Mouse (Mus musculus) midbrain, postnatal 0 days (tissue): ENCODE results near the gene Atl1. TPM values are rescaled to one million over a fixed set of nuclear protein-coding genes. Genes with fewer than 3 reads are reported as not detected.

Experiments used
- ATAC-seq: fragments of 200-750 bp; cut with Nextera tagmentation; 2 replicates; pipeline ENCODE4 v1.8.0; 2017; ENCODE audit warnings: moderate number of reproducible peaks, mild to moderate bottlenecking, moderate TSS enrichment, moderate library complexity; ENCODE audit not compliant: low FRiP score
- DNase-seq: peaks from one replicate; pipeline ENCODE4 v3.0.0-alpha.2; 2015; ENCODE audit warnings: low spot score
- H3K27ac ChIP-seq: fragments of 300-500 bp; sonication (generic); 2 replicates; pipeline ENCODE4 v1.5.1; 2014; ENCODE audit warnings: low read depth, mild to moderate bottlenecking, low read length, mixed read lengths
- H3K27me3 ChIP-seq: fragments of 300-500 bp; sonication (generic); 2 replicates; pipeline ENCODE4 v1.6.1; 2014; ENCODE audit warnings: low read length, control low read depth, mixed read lengths; ENCODE audit not compliant: insufficient read depth
- H3K36me3 ChIP-seq: fragments of 300-500 bp; sonication (generic); 2 replicates; pipeline ENCODE4 v1.6.1; 2014; ENCODE audit warnings: low read length, control low read depth, mixed read lengths; ENCODE audit not compliant: insufficient read depth
- H3K4me1 ChIP-seq: fragments of 300-500 bp; sonication (generic); 2 replicates; pipeline ENCODE4 v1.6.1; 2014; ENCODE audit warnings: mild to moderate bottlenecking, control low read depth, antibody characterized with exemption, low read length, mixed read lengths; ENCODE audit not compliant: insufficient read depth
- H3K4me2 ChIP-seq: fragments of 300-500 bp; sonication (generic); 2 replicates; pipeline ENCODE4 v1.6.1; 2014; ENCODE audit warnings: low read depth, mild to moderate bottlenecking, low read length, mixed read lengths; ENCODE audit not compliant: poor library complexity, severe bottlenecking
- H3K4me3 ChIP-seq: fragments of 300-500 bp; sonication (generic); 2 replicates; pipeline ENCODE4 v1.5.1; 2014; ENCODE audit warnings: low read depth, mild to moderate bottlenecking, low read length, moderate library complexity
- H3K9ac ChIP-seq: fragments of 300-500 bp; sonication (generic); replicated peaks from 2 replicates; pipeline ENCODE4 v1.6.1; 2014; ENCODE audit warnings: mild to moderate bottlenecking, low read length, moderate library complexity, mixed read lengths; ENCODE audit not compliant: poor library complexity, severe bottlenecking
- H3K9me3 ChIP-seq: fragments of 300-500 bp; sonication (generic); 2 replicates; pipeline ENCODE4 v1.6.1; 2016; ENCODE audit warnings: low read length, control low read depth
- CTCF ChIP-seq: IDR thresholded peaks from 2 replicates; pipeline ENCODE4 v1.5.1; 2016; ENCODE audit warnings: antibody characterized with exemption, mild to moderate bottlenecking
- WGBS: fragments of 180-500 bp; shearing (Covaris S2); extraction: QIAGEN DNeasy Blood & Tissue Kit; methylation state at CpG from one replicate; pipeline ENCODE4 v1.1.7; 2014; 5-methylcytosine and 5-hydroxymethylcytosine counted together
- polyA plus RNA-seq: library from polyadenylated mRNA; unstranded; fragments of >200 nt; fragmentation: Nextera tagmentation; extraction: Ambion mirVana; gene quantifications from 2 replicates; pipeline ENCODE4 v1.2.1, GENCODE M21; 2015
- total RNA-seq: library from RNA; depleted of rRNA; stranded (reverse); fragments of >200 nt; gene quantifications from 2 replicates; pipeline ENCODE4 v1.2.3, GENCODE M21; 2014

The Atl1 gene
- total and polyA plus RNA-seq, 2 experiments from 2014 or later = 121 to 179 TPM

- ATAC-seq = no peak
- H3K4me2 ChIP-seq = no peak overlapping the region
- H3K27ac ChIP-seq = no peak overlapping the region
- H3K9me3 ChIP-seq = no peaks in the 10 kb centered on the region
- 69% methylated on average over 4 of the region's 4 CpGs for WGBS
- peaks cover 49% of the 10 kb centered on the region for H3K36me3 ChIP-seq
- H3K27me3 ChIP-seq = no peaks in the 10 kb centered on the region
- H3K4me3 ChIP-seq = no peak overlapping the region
- no peak overlapping the region for H3K9ac ChIP-seq
- no peaks in the 10 kb centered on the region for H3K4me1 ChIP-seq
- peak; percentile 53 for DNase-seq
- TF ChIP-seq CTCF = peak; percentile 70
Measured at GRCm38 (mm10) chr12:69962468-69962867, 70.1 kb downstream of the Atl1 start.

GRCm38 (mm10) chr12:69963141-69963540 lies 70.7 kb downstream of the Atl1 start:
- H3K4me3 ChIP-seq = no peak overlapping the region
- no peak overlapping the region for H3K4me2 ChIP-seq
- H3K9ac ChIP-seq = no peak overlapping the region
- H3K9me3 ChIP-seq = no peaks in the 10 kb centered on the region
- no peak for TF ChIP-seq CTCF
- no peak overlapping the region for H3K27ac ChIP-seq
- peaks cover 49% of the 10 kb centered on the region for H3K36me3 ChIP-seq
- 94% methylated on average over 6 of the region's 6 CpGs for WGBS
- no peak for DNase-seq
- H3K27me3 ChIP-seq = no peaks in the 10 kb centered on the region
- ATAC-seq = no peak
- no peaks in the 10 kb centered on the region for H3K4me1 ChIP-seq

GRCm38 (mm10) chr12:69965644-69966043 lies 73.2 kb downstream of the Atl1 start:
- no peak for DNase-seq
- H3K36me3 ChIP-seq = peaks cover 34% of the 10 kb centered on the region
- 89% methylated on average over 3 of the region's 3 CpGs for WGBS
- H3K9ac ChIP-seq = no peak overlapping the region
- no peak for TF ChIP-seq CTCF
- H3K9me3 ChIP-seq = no peaks in the 10 kb centered on the region
- no peak overlapping the region for H3K4me3 ChIP-seq
- H3K27me3 ChIP-seq = no peaks in the 10 kb centered on the region
- H3K4me1 ChIP-seq = no peaks in the 10 kb centered on the region
- H3K27ac ChIP-seq = no peak overlapping the region
- no peak for ATAC-seq
- H3K4me2 ChIP-seq = no peak overlapping the region

GRCm38 (mm10) chr12:69966071-69966470 lies 73.7 kb downstream of the Atl1 start:
- no peaks in the 10 kb centered on the region for H3K4me1 ChIP-seq
- no peaks in the 10 kb centered on the region for H3K27me3 ChIP-seq
- H3K27ac ChIP-seq = no peak overlapping the region
- H3K9me3 ChIP-seq = no peaks in the 10 kb centered on the region
- no peak overlapping the region for H3K4me2 ChIP-seq
- peaks cover 35% of the 10 kb centered on the region for H3K36me3 ChIP-seq
- no peak for DNase-seq
- 87% methylated on average over 5 of the region's 5 CpGs for WGBS
- H3K9ac ChIP-seq = no peak overlapping the region
- ATAC-seq = no peak
- TF ChIP-seq CTCF = no peak
- H3K4me3 ChIP-seq = no peak overlapping the region

- TF ChIP-seq CTCF = no peak
- H3K9me3 ChIP-seq = no peaks in the 10 kb centered on the region
Measured at GRCm38 (mm10) chr12:69967112-69967511, 74.7 kb downstream of the Atl1 start.

GRCm38 (mm10) chr12:69968154-69968553 lies 75.7 kb downstream of the Atl1 start:
- H3K9ac ChIP-seq = no peak overlapping the region
- H3K4me1 ChIP-seq = no peaks in the 10 kb centered on the region
- H3K27me3 ChIP-seq = no peaks in the 10 kb centered on the region
- TF ChIP-seq CTCF = no peak
- DNase-seq = peak; percentile 52
- peaks cover 29% of the 10 kb centered on the region for H3K36me3 ChIP-seq
- no peak overlapping the region for H3K4me2 ChIP-seq
- no peak overlapping the region for H3K4me3 ChIP-seq
- H3K27ac ChIP-seq = no peak overlapping the region
- no peak for ATAC-seq
- no peaks in the 10 kb centered on the region for H3K9me3 ChIP-seq
- 72% methylated on average over 5 of the region's 5 CpGs for WGBS

More at GRCm38 (mm10) chr12:69967112-69967511, 74.7 kb downstream of the Atl1 start:
- ATAC-seq (no peak), DNase-seq (no peak)
- H3K4me2 ChIP-seq = no peak overlapping the region
- 86% methylated on average over 6 of the region's 6 CpGs for WGBS
- H3K36me3 ChIP-seq = peaks cover 35% of the 10 kb centered on the region
- no peaks in the 10 kb centered on the region for H3K27me3 ChIP-seq
- no peak overlapping the region for H3K4me3 ChIP-seq
- no peak overlapping the region for H3K27ac ChIP-seq
- no peak overlapping the region for H3K9ac ChIP-seq
- H3K4me1 ChIP-seq = no peaks in the 10 kb centered on the region
